Mouse (Mus musculus): Measurements from ENCODE around the gene Coq8b. TPM values are rescaled to one million over a fixed set of nuclear protein-coding genes. Genes with fewer than 3 reads are reported as not detected.
A peak's percentile ranks its signal among the peaks of the same experiment; 100 is the strongest.

Gene Coq8b
- total RNA-seq, 1 experiment = 12.8 TPM

- Histone ChIP-seq H3K9me3 (ENCODE audit: control insufficient read depth, insufficient read depth, low read depth, low read length) (no peaks in the 10 kb centered on the region), H3K4me1 (ENCODE audit: control insufficient read depth in 2 of 2, insufficient read depth in 2 of 2, low read length in 2 of 2, poor library complexity in 1 of 2) (peaks cover 4 to 28% of the 10 kb centered on the region in 2 experiments; a peak in 2 of 4 replicates), H3K36me3 (ENCODE audit: control insufficient read depth, insufficient read depth, low read length, poor library complexity, severe bottlenecking) (no peaks in the 10 kb centered on the region; the same call in 1 of the 2 replicates), H3K4me3 (ENCODE audit: insufficient read depth in 1 of 2, low read depth in 1 of 2, low read length in 2 of 2, poor library complexity in 1 of 2, severe bottlenecking in 1 of 2) (no peak overlapping the region), H3K27ac (ENCODE audit: insufficient read depth, low read depth, low read length, poor library complexity, severe bottlenecking) (no peak overlapping the region), H3K9ac (ENCODE audit: insufficient read depth, low read depth, low read length, poor library complexity, severe bottlenecking) (peak overlapping the region; percentile 1; the same call in 1 of the 2 replicates)
- no peak for DNase-seq (ENCODE audit: low read depth, low spot score)
- in situ Hi-C loops (cut with MboI; ENCODE audit: low sequenced_read_pairs in 2 of 2, unreplicated experiment in 2 of 2) = no loop called here
- no peak for TF ChIP-seq MAFK (IDR thresholded peaks at IDR 0.05; ENCODE audit: insufficient read depth, low read depth, low read length)
Observed at GRCm38 (mm10) chr7:27224877-27225575, 7.8 kb upstream of the Coq8b start.

- Histone ChIP-seq H3K27ac (ENCODE audit: insufficient read depth, low read depth, low read length, poor library complexity, severe bottlenecking) (no peak overlapping the region), H3K36me3 (ENCODE audit: control insufficient read depth, insufficient read depth, low read length, poor library complexity, severe bottlenecking) (no peaks in the 10 kb centered on the region; the same call in 1 of the 2 replicates), H3K4me1 (ENCODE audit: control insufficient read depth in 2 of 2, insufficient read depth in 2 of 2, low read length in 2 of 2, poor library complexity in 1 of 2) (peaks cover 6 to 29% of the 10 kb centered on the region in 2 experiments; a peak in 2 of 4 replicates), H3K4me3 (ENCODE audit: insufficient read depth in 1 of 2, low read depth in 1 of 2, low read length in 2 of 2, poor library complexity in 1 of 2, severe bottlenecking in 1 of 2) (peak overlapping the region; percentile 82 to 89), H3K9ac (ENCODE audit: insufficient read depth, low read depth, low read length, poor library complexity, severe bottlenecking) (peak overlapping the region; percentile 83), H3K9me3 (ENCODE audit: control insufficient read depth, insufficient read depth, low read depth, low read length) (no peaks in the 10 kb centered on the region)
- in situ Hi-C loops (cut with MboI; ENCODE audit: low sequenced_read_pairs in 2 of 2, unreplicated experiment in 2 of 2) = no loop called here
- no peak for TF ChIP-seq CHD2 (IDR thresholded peaks at IDR 0.05; ENCODE audit: low read depth, low read length)
- TF ChIP-seq ZC3H11A (IDR thresholded peaks at IDR 0.05; ENCODE audit: borderline replicate concordance, low read depth, low read length) = no peak
- no peak for TF ChIP-seq ZNF384 (IDR thresholded peaks at IDR 0.05; ENCODE audit: low read depth, low read length)
- TF ChIP-seq HCFC1 (IDR thresholded peaks at IDR 0.05; ENCODE audit: borderline replicate concordance, insufficient read depth, low read length) = no peak
- no peak for TF ChIP-seq MAFK (IDR thresholded peaks at IDR 0.05; ENCODE audit: insufficient read depth, low read depth, low read length)
- DNase-seq (ENCODE audit: low read depth, low spot score) = no peak
Observed at GRCm38 (mm10) chr7:27227276-27227675, 5.5 kb upstream of the Coq8b start.

GRCm38 (mm10) chr7:27227676-27228075 is 5.1 kb upstream of the Coq8b start:
- peak overlapping the region; percentile 83 for H3K9ac ChIP-seq (ENCODE audit: insufficient read depth, low read depth, low read length, poor library complexity, severe bottlenecking)
- peaks cover 7 to 31% of the 10 kb centered on the region in 2 experiments; a peak in 2 of 4 replicates for H3K4me1 ChIP-seq (ENCODE audit: control insufficient read depth in 2 of 2, insufficient read depth in 2 of 2, low read length in 2 of 2, poor library complexity in 1 of 2)
- no peak for DNase-seq (ENCODE audit: low read depth, low spot score)
- H3K36me3 ChIP-seq (ENCODE audit: control insufficient read depth, insufficient read depth, low read length, poor library complexity, severe bottlenecking) = no peaks in the 10 kb centered on the region; the same call in 1 of the 2 replicates
- no peak overlapping the region for H3K27ac ChIP-seq (ENCODE audit: insufficient read depth, low read depth, low read length, poor library complexity, severe bottlenecking)
- in situ Hi-C loops (cut with MboI; ENCODE audit: low sequenced_read_pairs in 2 of 2, unreplicated experiment in 2 of 2) = no loop called here
- H3K9me3 ChIP-seq (ENCODE audit: control insufficient read depth, insufficient read depth, low read depth, low read length) = no peaks in the 10 kb centered on the region
- peak overlapping the region; percentile 82 to 89 for H3K4me3 ChIP-seq (ENCODE audit: insufficient read depth in 1 of 2, low read depth in 1 of 2, low read length in 2 of 2, poor library complexity in 1 of 2, severe bottlenecking in 1 of 2)
- TF ChIP-seq HCFC1 (IDR thresholded peaks at IDR 0.05; ENCODE audit: borderline replicate concordance, insufficient read depth, low read length) (no peak), ZNF384 (IDR thresholded peaks at IDR 0.05; ENCODE audit: low read depth, low read length) (no peak), CHD2 (IDR thresholded peaks at IDR 0.05; ENCODE audit: low read depth, low read length) (no peak), ZC3H11A (IDR thresholded peaks at IDR 0.05; ENCODE audit: borderline replicate concordance, low read depth, low read length) (no peak), MAFK (IDR thresholded peaks at IDR 0.05; ENCODE audit: insufficient read depth, low read depth, low read length) (no peak)

- H3K27ac ChIP-seq (ENCODE audit: insufficient read depth, low read depth, low read length, poor library complexity, severe bottlenecking) = peak within 1 kb of the TSS; percentile 22
- TF ChIP-seq ZNF384 (IDR thresholded peaks at IDR 0.05; ENCODE audit: low read depth, low read length) = no peak
- no peak for TF ChIP-seq CHD2 (IDR thresholded peaks at IDR 0.05; ENCODE audit: low read depth, low read length)
- peak; percentile 66; the same call in 1 of the 2 replicates for TF ChIP-seq HCFC1 (IDR thresholded peaks at IDR 0.05; ENCODE audit: borderline replicate concordance, insufficient read depth, low read length)
- no peak for TF ChIP-seq ZC3H11A (IDR thresholded peaks at IDR 0.05; ENCODE audit: borderline replicate concordance, low read depth, low read length)
- H3K9ac ChIP-seq (ENCODE audit: insufficient read depth, low read depth, low read length, poor library complexity, severe bottlenecking) = peak within 1 kb of the TSS; percentile 83
- H3K36me3 ChIP-seq (ENCODE audit: control insufficient read depth, insufficient read depth, low read length, poor library complexity, severe bottlenecking) = no peaks in the 10 kb centered on the region; the same call in 1 of the 2 replicates
- peak within 1 kb of the TSS; percentile 82 to 89 for H3K4me3 ChIP-seq (ENCODE audit: insufficient read depth in 1 of 2, low read depth in 1 of 2, low read length in 2 of 2, poor library complexity in 1 of 2, severe bottlenecking in 1 of 2)
- in situ Hi-C loops (cut with MboI; ENCODE audit: low sequenced_read_pairs in 2 of 2, unreplicated experiment in 2 of 2) = no loop called here
- no peaks in the 10 kb centered on the region for H3K9me3 ChIP-seq (ENCODE audit: control insufficient read depth, insufficient read depth, low read depth, low read length)
- H3K4me1 ChIP-seq (ENCODE audit: control insufficient read depth in 2 of 2, insufficient read depth in 2 of 2, low read length in 2 of 2, poor library complexity in 1 of 2) = peaks cover 6 to 28% of the 10 kb centered on the region in 2 experiments; a peak in 3 of 4 replicates
- DNase-seq (ENCODE audit: low read depth, low spot score) = peak; percentile 92
Observed at GRCm38 (mm10) chr7:27228281-27228821, 4.5 kb upstream of the Coq8b start, which contains the start of gene Itpkc. Gene Itpkc (minus strand): TSS chr7:27228661.

All from ES-E14 (cell line).